Mouse (Mus musculus): ENCODE data around the gene Atp8b5. TPM values are rescaled to one million over a fixed set of nuclear protein-coding genes. Genes with fewer than 3 reads are reported as not detected.

Gene Atp8b5
- polyA plus RNA-seq, 1 experiment from 2014 or later: 0.16 TPM

- Histone ChIP-seq H3K4me3 (no peak overlapping the region), H3K27me3 (replicated peaks; ENCODE audit: low read depth, poor library complexity, severe bottlenecking) (no peaks in the 10 kb centered on the region), H3K4me1 (peaks cover 23% of the 10 kb centered on the region), H3K36me3 (replicated peaks) (no peaks in the 10 kb centered on the region; the same call in 1 of the 2 replicates), H3K9me3 (no peaks in the 10 kb centered on the region), H3K27ac (replicated peaks) (no peak overlapping the region)
- no peak for DNase-seq (ENCODE audit: low spot score)
- 83% methylated on average over 4 of the region's 4 CpGs for WGBS
These were observed 8.4 kb upstream of the Atp8b5 start for GRCm38 (mm10) chr4:43258556-43258955.

DNA sequence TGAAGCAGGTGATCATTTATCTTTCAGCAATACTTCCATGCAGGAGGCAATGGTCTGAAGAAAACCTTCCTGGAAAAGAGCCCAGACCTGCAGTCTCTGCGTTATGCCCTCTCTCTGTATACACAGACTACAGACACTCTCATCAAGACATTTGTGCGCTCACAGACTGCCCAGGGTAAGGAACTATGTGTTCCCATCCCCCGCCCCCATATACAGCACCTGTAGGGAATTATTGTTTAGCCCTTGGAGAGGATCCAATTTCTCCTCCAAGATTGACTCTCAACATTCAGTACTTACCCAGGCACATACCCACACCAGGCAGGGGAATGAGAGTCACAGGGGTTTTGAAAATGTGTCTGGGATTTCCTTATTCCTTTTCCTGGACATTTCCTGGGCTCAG, 7.5 kb upstream of the Atp8b5 start:
- no peaks in the 10 kb centered on the region; the same call in 1 of the 2 replicates for H3K36me3 ChIP-seq (replicated peaks)
- no peak overlapping the region for H3K27ac ChIP-seq (replicated peaks)
- H3K27me3 ChIP-seq (replicated peaks; ENCODE audit: low read depth, poor library complexity, severe bottlenecking): no peaks in the 10 kb centered on the region
- DNase-seq (ENCODE audit: low spot score): peak; percentile 50
- H3K9me3 ChIP-seq: no peaks in the 10 kb centered on the region
- WGBS: 57% methylated on average over 3 of the region's 3 CpGs
- peaks cover 23% of the 10 kb centered on the region for H3K4me1 ChIP-seq
- H3K4me3 ChIP-seq: no peak overlapping the region

DNA sequence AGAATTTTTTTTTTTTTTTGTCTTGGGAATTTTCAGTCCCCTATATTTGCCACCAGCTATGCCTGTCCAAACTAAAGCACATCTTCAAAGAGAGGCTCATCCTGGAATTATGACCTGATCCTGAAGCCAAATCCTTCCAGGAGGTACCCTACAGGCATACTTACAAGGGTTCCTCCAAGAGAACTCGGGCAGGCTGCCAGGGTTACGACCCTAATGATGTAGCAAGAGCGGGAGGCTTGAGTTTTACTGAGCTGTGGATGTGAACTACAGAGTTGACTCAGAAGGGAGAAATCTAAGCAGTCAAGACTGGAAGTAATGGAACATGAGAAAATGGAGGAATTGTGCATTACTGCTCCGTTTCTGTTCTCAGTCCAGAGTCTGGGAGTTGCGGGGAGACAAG, 6.9 kb upstream of the Atp8b5 start:
- H3K9me3 ChIP-seq: no peaks in the 10 kb centered on the region
- no peak overlapping the region for H3K27ac ChIP-seq (replicated peaks)
- peak; percentile 11 for DNase-seq (ENCODE audit: low spot score)
- peaks cover 23% of the 10 kb centered on the region for H3K4me1 ChIP-seq
- no peaks in the 10 kb centered on the region; the same call in 1 of the 2 replicates for H3K36me3 ChIP-seq (replicated peaks)
- no peaks in the 10 kb centered on the region for H3K27me3 ChIP-seq (replicated peaks; ENCODE audit: low read depth, poor library complexity, severe bottlenecking)
- WGBS: 76% methylated on average over 5 of the region's 5 CpGs
- H3K4me3 ChIP-seq: no peak overlapping the region

- DNase-seq (ENCODE audit: low spot score): no peak
- Histone ChIP-seq H3K36me3 (replicated peaks) (no peaks in the 10 kb centered on the region), H3K4me3 (no peak overlapping the region), H3K27me3 (replicated peaks; ENCODE audit: low read depth, poor library complexity, severe bottlenecking) (no peaks in the 10 kb centered on the region), H3K9me3 (no peaks in the 10 kb centered on the region), H3K27ac (replicated peaks) (no peak overlapping the region), H3K4me1 (peaks cover 35% of the 10 kb centered on the region)
- WGBS: 91% methylated on average over 6 of the region's 6 CpGs
These were observed 4.1 kb upstream of the Atp8b5 start for GRCm38 (mm10) chr4:43262821-43263220.

- H3K4me3 ChIP-seq: 0 out of 2 replicates have a peak overlapping the region, but pooled peaks have one; percentile 64
- WGBS: 68% methylated on average over 2 of the region's 2 CpGs
- DNase-seq (ENCODE audit: low spot score): no peak
- H3K9me3 ChIP-seq: no peaks in the 10 kb centered on the region
- H3K27me3 ChIP-seq (replicated peaks; ENCODE audit: low read depth, poor library complexity, severe bottlenecking): no peaks in the 10 kb centered on the region
- peaks cover 13% of the 10 kb centered on the region for H3K4me1 ChIP-seq
- H3K36me3 ChIP-seq (replicated peaks): no peaks in the 10 kb centered on the region
- no peak overlapping the region for H3K27ac ChIP-seq (replicated peaks)
These were observed 813 bp upstream of the Atp8b5 start for GRCm38 (mm10) chr4:43266146-43266545.

DNA sequence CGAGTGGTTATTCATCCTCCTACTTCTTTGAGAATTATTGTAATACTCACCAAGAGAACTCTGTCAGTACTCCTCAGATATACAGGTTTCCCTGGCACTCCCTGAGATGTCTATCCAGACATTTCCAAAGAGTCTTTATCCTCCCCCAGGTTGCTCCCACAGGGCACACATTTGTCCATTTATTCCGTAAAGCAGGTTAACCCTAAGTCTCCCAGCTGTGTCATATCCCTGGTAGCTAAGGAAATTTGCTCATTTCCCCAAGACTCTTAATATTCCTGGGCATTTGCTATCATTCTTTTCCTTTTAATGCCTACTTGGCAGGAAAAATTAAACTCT, 332 bp downstream of the Atp8b5 start:
- 21% methylated on average over 2 of the region's 2 CpGs for WGBS
- H3K36me3 ChIP-seq (replicated peaks): no peaks in the 10 kb centered on the region
- peak overlapping the region; percentile 82 for H3K27ac ChIP-seq (replicated peaks)

DNA sequence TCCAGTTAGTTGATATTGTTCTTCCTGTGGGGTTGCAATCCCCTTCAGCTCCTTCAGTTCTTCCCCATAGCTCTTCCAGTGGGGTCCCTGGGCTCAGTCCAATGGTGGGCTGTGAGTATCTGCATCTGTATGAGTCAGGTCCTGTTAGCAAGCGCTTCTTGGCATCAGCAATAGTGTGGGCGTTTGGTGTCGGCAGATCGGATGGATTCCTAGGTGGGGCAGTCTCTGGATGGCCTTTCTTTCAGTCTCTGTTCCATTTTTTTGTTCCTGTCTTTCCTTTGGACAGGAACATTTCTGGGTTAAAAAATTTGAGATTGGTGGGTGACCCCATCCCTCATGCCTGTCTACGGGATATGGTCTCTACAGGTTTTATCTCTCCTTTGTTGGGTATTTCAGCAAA, 18.5 kb downstream of the Atp8b5 start:
- Histone ChIP-seq H3K9me3 (no peaks in the 10 kb centered on the region), H3K27me3 (replicated peaks; ENCODE audit: low read depth, poor library complexity, severe bottlenecking) (no peaks in the 10 kb centered on the region), H3K36me3 (replicated peaks) (no peaks in the 10 kb centered on the region), H3K27ac (replicated peaks) (no peak overlapping the region), H3K4me1 (no peaks in the 10 kb centered on the region), H3K4me3 (no peak overlapping the region)
- DNase-seq (ENCODE audit: low spot score): no peak
- WGBS: 95% methylated on average over 5 of the region's 5 CpGs

More for the DNA sequence above, 332 bp downstream of the Atp8b5 start:
- Histone ChIP-seq H3K9me3 (no peaks in the 10 kb centered on the region), H3K4me1 (peaks cover 12% of the 10 kb centered on the region), H3K4me3 (peak overlapping the region; percentile 64), H3K27me3 (replicated peaks; ENCODE audit: low read depth, poor library complexity, severe bottlenecking) (no peaks in the 10 kb centered on the region)
- DNase-seq (ENCODE audit: low spot score): no peak

DNA sequence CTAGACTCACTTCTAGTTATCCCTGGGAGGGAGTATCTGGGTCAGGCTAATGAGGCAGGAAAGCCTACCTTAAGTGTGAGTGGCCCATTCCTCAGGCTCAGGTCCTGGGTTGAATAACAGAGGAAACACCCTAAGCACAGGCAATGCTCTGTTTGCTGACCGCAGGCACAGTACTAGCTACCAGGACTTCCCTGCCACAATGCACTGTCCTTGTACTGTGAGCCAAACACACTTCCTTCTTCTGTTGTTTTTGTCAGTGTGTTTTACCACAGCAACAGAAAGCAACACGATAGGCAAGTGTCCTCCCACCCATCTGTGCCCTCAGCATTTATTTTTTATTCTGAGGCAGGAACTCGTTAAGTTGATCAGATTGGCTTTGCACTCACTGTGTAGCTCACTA, 20.3 kb downstream of the Atp8b5 start:
- no peaks in the 10 kb centered on the region for H3K36me3 ChIP-seq (replicated peaks)
- no peak for DNase-seq (ENCODE audit: low spot score)
- 76% methylated on average over 3 of the region's 3 CpGs for WGBS
- peak overlapping the region; percentile 20; the same call in 1 of the 2 replicates for H3K27ac ChIP-seq (replicated peaks)
- H3K27me3 ChIP-seq (replicated peaks; ENCODE audit: low read depth, poor library complexity, severe bottlenecking): no peaks in the 10 kb centered on the region
- H3K4me3 ChIP-seq: no peak overlapping the region
- H3K4me1 ChIP-seq: no peaks in the 10 kb centered on the region
- no peaks in the 10 kb centered on the region for H3K9me3 ChIP-seq

DNA sequence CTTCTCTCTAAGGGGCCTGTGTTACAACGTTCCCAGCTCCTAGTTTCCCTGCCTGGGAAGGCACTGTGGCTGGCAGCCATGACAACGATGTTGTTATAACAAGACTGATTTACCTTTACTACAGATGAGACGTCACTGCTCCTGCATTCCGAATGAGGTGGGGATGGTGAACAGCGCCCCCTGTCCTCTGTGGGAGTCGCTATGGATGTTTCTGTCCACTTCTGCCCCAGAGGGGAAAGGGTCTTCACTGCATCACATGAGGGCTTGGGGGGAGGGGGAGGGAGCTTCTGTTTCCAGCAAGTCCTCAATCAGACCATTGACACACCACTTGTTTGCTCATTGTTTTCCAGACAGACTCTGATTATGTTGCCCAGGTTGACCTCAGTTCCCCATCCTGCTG, 27.0 kb downstream of the Atp8b5 start:
- peak; percentile 41 for DNase-seq (ENCODE audit: low spot score)
- Histone ChIP-seq H3K4me1 (peaks cover 5% of the 10 kb centered on the region; the same call in 1 of the 2 replicates), H3K9me3 (0 out of 2 replicates have a peak, but pooled peaks cover 2% of the 10 kb centered on the region), H3K27me3 (replicated peaks; ENCODE audit: low read depth, poor library complexity, severe bottlenecking) (no peaks in the 10 kb centered on the region), H3K36me3 (replicated peaks) (no peaks in the 10 kb centered on the region), H3K4me3 (no peak overlapping the region), H3K27ac (replicated peaks) (no peak overlapping the region)
- WGBS: 34% methylated on average over 6 of the region's 6 CpGs

DNA sequence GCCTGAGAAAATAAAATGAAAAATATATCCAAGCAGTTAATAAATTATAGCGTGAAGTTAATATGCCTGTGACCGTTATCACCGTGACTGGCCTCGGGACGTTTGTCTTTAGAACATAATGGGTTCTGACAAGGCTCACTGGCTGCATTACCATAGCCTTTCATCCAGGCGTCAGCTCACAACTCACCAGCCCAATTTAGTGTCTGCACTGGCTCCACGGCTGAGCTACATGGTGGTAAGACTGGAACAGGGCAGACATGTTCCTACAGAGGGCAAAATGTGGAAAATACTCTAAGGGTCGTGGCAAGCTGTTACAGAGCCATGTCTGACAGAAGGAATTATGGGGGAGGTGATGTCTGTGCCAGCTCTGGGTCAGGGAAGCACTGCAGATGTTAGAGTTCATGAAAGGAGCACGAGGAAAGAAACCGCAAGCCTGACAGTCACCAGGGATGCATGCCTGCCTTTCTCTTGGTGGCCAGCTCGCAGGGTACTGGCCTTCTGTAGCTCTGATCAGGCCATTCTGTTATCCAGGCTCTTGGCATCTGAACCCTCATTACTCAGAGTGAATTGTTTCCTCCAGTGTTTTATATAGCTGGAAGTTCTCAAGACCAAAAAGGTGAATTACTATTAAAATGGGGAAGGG, 42.9 kb downstream of the Atp8b5 start:
- 59% methylated on average over 11 of the region's 11 CpGs for WGBS
- no peak overlapping the region for H3K27ac ChIP-seq (replicated peaks)
- H3K9me3 ChIP-seq: no peaks in the 10 kb centered on the region
- no peak overlapping the region for H3K4me3 ChIP-seq
- no peaks in the 10 kb centered on the region for H3K27me3 ChIP-seq (replicated peaks; ENCODE audit: low read depth, poor library complexity, severe bottlenecking)
- peaks cover 5% of the 10 kb centered on the region; the same call in 1 of the 2 replicates for H3K4me1 ChIP-seq
- no peak for DNase-seq (ENCODE audit: low spot score)
- H3K36me3 ChIP-seq (replicated peaks): no peaks in the 10 kb centered on the region

DNA sequence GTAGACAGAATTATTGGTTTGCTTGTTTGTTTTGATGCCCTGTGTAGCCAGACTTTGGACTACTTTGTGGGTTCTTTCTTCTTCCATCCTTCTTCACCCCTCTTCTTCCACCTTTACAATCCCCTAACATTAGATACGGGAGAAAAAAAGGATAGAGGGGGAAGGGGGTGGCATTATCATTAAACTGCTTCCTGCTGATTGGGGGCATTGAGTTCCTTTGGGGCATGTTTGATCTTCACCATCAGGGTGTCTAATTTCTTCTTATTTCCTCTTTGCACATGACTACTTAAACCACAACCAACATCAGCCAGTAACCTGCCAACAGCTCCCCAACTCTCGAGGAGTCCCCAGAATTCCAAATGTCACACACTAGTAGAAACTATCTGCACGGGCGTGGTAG, 54.6 kb downstream of the Atp8b5 start:
- Histone ChIP-seq H3K9me3 (no peaks in the 10 kb centered on the region), H3K36me3 (replicated peaks) (no peaks in the 10 kb centered on the region), H3K27me3 (replicated peaks; ENCODE audit: low read depth, poor library complexity, severe bottlenecking) (no peaks in the 10 kb centered on the region), H3K27ac (replicated peaks) (no peak overlapping the region), H3K4me1 (no peaks in the 10 kb centered on the region), H3K4me3 (no peak overlapping the region)
- no peak for DNase-seq (ENCODE audit: low spot score)
- WGBS: 88% methylated on average over 4 of the region's 4 CpGs

DNA sequence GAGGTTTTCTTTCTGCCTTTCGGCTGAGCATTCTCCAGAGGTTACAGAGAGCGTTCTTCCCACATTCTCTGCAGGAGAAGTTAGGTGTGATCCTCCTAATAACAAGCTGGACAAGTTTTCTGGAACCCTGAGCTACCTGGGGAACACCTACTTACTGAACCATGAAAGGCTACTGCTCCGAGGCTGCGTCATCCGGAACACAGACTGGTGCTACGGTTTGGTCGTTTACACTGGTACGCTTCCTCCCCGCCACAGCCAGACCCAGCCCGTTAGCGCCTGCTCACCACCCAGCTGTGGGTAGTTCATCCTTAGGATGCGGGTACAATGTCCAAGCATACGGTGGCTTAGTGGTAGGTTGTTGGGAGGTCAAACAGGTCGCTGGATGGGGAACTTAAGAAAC, 55.4 kb downstream of the Atp8b5 start:
- Histone ChIP-seq H3K4me1 (no peaks in the 10 kb centered on the region), H3K27ac (replicated peaks) (no peak overlapping the region), H3K9me3 (no peaks in the 10 kb centered on the region), H3K36me3 (replicated peaks) (no peaks in the 10 kb centered on the region), H3K4me3 (no peak overlapping the region), H3K27me3 (replicated peaks; ENCODE audit: low read depth, poor library complexity, severe bottlenecking) (no peaks in the 10 kb centered on the region)
- DNase-seq (ENCODE audit: low spot score): no peak
- 88% methylated on average over 14 of the region's 14 CpGs for WGBS

DNA sequence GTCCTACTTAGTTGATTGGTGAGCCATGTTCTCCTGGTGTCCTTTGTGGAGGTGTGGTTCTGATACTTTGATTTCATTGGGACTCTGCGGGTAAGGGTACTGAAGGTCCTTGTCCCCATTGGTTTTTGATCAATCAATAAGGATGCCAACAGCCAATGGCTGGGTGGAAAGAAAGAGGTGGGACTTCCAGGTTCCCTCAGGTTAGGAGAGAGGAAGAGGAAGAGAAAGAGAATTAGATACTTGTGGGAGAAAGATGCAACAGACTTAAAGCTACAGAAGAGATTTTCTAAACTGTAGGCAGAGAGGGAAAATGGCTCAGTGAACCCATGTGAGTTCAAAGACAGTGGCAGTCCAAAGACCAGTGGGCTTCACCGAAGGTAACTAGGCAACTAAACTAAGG, 60.2 kb downstream of the Atp8b5 start:
- no peaks in the 10 kb centered on the region for H3K27me3 ChIP-seq (replicated peaks; ENCODE audit: low read depth, poor library complexity, severe bottlenecking)
- no peaks in the 10 kb centered on the region for H3K36me3 ChIP-seq (replicated peaks)
- no peak for DNase-seq (ENCODE audit: low spot score)
- H3K4me1 ChIP-seq: no peaks in the 10 kb centered on the region
- H3K4me3 ChIP-seq: no peak overlapping the region
- H3K27ac ChIP-seq (replicated peaks): no peak overlapping the region
- no peaks in the 10 kb centered on the region for H3K9me3 ChIP-seq
- WGBS: 92% methylated on average over 2 of the region's 2 CpGs

Data from embryonic facial prominence, embryonic 10.5 days (tissue).